Mouse (Mus musculus) intestine, embryonic 14.5 days (tissue): ENCODE data around the gene Ralgps1. TPM values are rescaled to one million over a fixed set of nuclear protein-coding genes. Genes with fewer than 3 reads are reported as not detected.
"Not testable (repeated sequence)": the region's sequence is repeated elsewhere in the genome, so short reads cannot be mapped to it uniquely, and the experiment has no call there.

Experiments
- ATAC-seq: fragments of 200-750 bp; cut with Nextera tagmentation; replicated peaks from 2 replicates; pipeline ENCODE4 v1.8.0; 2017; ENCODE audit warnings: low read depth, moderate number of reproducible peaks, moderate TSS enrichment, moderate library complexity; ENCODE audit not compliant: low FRiP score, low TSS enrichment
- DNase-seq: peaks from one replicate; pipeline ENCODE4 v3.0.0-alpha.2; 2018; ENCODE audit warnings: low spot score
- H3K27ac ChIP-seq: fragments of 300-500 bp; sonication (generic); 2 replicates; pipeline ENCODE4 v1.5.1; 2014; ENCODE audit warnings: low read depth, mild to moderate bottlenecking, control low read depth
- H3K27me3 ChIP-seq: fragments of 300-500 bp; sonication (generic); replicated peaks from 2 replicates; pipeline ENCODE4 v1.6.1; 2014; ENCODE audit warnings: low read length, control low read depth; ENCODE audit not compliant: control insufficient read depth, insufficient read depth
- H3K36me3 ChIP-seq: fragments of 300-500 bp; sonication (generic); 2 replicates; pipeline ENCODE4 v1.6.1; 2014; ENCODE audit warnings: low read length, control low read depth; ENCODE audit not compliant: control insufficient read depth, insufficient read depth
- H3K4me1 ChIP-seq: fragments of 300-500 bp; sonication (generic); replicated peaks from 2 replicates; pipeline ENCODE4 v1.6.1; 2014; ENCODE audit warnings: low read length, control low read depth, mixed read lengths; ENCODE audit not compliant: control insufficient read depth, insufficient read depth
- H3K4me2 ChIP-seq: fragments of 300-500 bp; sonication (generic); 2 replicates; pipeline ENCODE4 v1.6.1; 2014; ENCODE audit warnings: low read length
- H3K4me3 ChIP-seq: fragments of 300-500 bp; sonication (generic); 2 replicates; pipeline ENCODE4 v1.5.1; 2014; ENCODE audit warnings: low read depth, low read length, control low read depth, mixed read lengths
- H3K9ac ChIP-seq: fragments of 300-500 bp; sonication (generic); 2 replicates; pipeline ENCODE4 v1.6.1; 2014; ENCODE audit warnings: mild to moderate bottlenecking, low read length
- H3K9me3 ChIP-seq: fragments of 300-500 bp; sonication (generic); 2 replicates; pipeline ENCODE4 v1.6.1; 2016; ENCODE audit warnings: low read length, control low read depth; ENCODE audit not compliant: control insufficient read depth
- WGBS: fragments of 180-500 bp; shearing (Covaris S2); extraction: QIAGEN DNeasy Blood & Tissue Kit; methylation state at CpG from one replicate; pipeline ENCODE4 v1.1.7; 2014; 5-methylcytosine and 5-hydroxymethylcytosine counted together
- polyA plus RNA-seq: library from polyadenylated mRNA; unstranded; fragments of >200 nt; fragmentation: Nextera tagmentation; extraction: Ambion mirVana; gene quantifications from 2 replicates; pipeline ENCODE4 v1.2.1, GENCODE M21; 2014

The Ralgps1 gene
- polyA plus RNA-seq, 1 experiment from 2014 or later = 7.3 TPM

DNA sequence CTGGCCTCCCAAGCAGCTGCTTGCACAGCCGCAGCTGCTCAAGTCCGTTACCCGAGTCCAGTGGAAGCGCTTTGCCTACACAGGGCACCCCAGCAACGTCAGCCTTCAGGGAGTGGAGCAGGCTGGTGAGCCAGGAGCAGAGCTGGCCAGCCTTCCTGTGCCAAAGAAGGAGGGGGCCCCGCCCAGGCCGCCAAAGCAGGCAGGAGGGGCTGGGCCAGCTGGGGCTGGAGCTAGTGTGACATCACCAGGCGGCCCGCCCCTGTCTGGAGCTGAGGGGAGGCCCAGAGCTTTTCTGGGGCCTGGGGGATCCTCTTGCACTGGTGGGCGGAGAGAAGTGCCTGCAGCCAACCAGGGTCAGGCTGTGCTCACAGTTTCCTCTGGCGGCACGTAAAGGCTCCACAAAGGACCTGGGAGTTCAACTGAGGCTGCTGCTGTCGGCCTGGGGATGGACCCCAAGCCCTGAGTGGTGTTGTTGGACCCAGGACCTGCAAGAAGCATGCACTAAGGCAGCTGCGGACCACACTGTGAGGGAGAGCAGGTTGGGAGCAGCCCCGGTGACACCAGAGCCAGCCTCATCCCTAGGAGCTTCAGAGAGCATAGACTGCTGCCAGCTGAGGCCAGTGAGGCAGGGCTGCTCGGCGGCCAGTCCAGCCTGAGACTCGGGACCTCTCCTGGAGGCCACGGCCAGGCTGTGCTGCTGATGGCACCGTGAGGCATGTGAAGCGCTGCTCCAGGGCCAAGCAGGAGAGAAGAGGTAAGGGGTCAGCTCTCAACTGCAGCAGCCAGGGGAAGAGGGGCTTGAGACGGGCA, 155.4 kb downstream of the Ralgps1 start, which contains the start of gene Angptl2:
TSS of gene Angptl2 (plus strand) at position 370 of the 810 bp plus-strand sequence.
- ATAC-seq (peak; percentile 93), DNase-seq (peak; percentile 91)
- H3K4me3 ChIP-seq = peak within 1 kb of the TSS; percentile 51
- no peaks in the 10 kb centered on the region for H3K27me3 ChIP-seq
- H3K9ac ChIP-seq = peak within 1 kb of the TSS; percentile 53
- 2% methylated on average over 22 of the region's 22 CpGs for WGBS
- H3K4me1 ChIP-seq = peaks cover 34% of the 10 kb centered on the region
- H3K9me3 ChIP-seq = no peaks in the 10 kb centered on the region
- H3K27ac ChIP-seq = peak within 1 kb of the TSS; percentile 80
- H3K36me3 ChIP-seq = no peaks in the 10 kb centered on the region
- H3K4me2 ChIP-seq = peak within 1 kb of the TSS; percentile 62

DNA sequence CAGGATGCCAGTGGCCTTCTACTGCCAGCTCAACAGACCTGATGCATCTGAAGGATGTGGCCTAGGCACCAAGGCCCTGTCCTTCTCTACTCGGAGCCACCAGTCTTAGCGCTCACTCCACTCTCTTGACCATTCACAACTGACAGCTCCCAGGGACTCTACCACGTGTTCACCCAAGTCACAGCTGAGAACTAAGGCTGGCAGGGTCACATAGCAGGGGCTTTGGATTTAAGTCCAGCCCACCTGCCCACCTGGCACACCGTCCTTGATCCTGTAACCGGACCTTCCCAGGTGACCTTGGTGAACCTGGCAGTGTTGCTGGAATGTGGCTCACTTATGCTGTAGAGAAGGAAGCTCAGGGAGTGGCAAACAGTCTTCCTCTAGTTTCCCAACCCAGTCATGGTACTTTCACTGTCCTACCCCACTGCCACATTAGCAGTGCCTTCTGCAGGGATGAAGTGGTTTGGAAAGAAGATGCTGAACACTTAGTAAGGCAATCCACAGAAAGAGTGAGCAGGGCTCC, 156.0 kb downstream of the Ralgps1 start:
- Histone ChIP-seq H3K9ac (0 out of 2 replicates have a peak overlapping the region, but pooled peaks have one; percentile 53), H3K36me3 (no peaks in the 10 kb centered on the region), H3K4me3 (peak overlapping the region; percentile 51; the same call in 1 of the 2 replicates), H3K9me3 (no peaks in the 10 kb centered on the region), H3K4me2 (peak overlapping the region; percentile 62), H3K4me1 (peaks cover 31% of the 10 kb centered on the region), H3K27me3 (no peaks in the 10 kb centered on the region), H3K27ac (peak overlapping the region; percentile 80; the same call in 1 of the 2 replicates)
- 65% methylated on average over 5 of the region's 5 CpGs for WGBS
- ATAC-seq = peak; percentile 4; the same call in 1 of the 2 replicates
- DNase-seq = no peak

DNA sequence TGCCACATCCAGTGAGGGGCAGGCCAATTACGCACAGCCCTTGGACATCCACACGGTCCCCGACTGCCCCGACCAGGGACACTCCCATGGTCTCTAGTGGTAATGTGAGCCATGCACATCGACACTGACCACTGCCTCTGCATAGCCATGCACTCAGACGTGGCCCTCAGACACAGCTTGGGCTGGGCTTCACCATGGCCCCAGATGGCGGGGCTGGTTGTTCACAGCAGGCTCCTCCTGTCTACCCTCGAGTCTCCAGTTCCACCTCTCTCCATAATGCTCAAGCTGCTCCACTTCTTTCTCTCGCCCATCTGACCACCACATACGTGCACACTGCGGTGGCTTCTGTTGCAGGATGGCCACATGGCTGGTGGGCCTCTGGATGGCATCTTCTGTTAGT, 160.0 kb downstream of the Ralgps1 start:
- WGBS = 81% methylated on average over 11 of the region's 11 CpGs
- peaks cover 14% of the 10 kb centered on the region for H3K4me1 ChIP-seq
- not testable (repeated sequence) for H3K27me3 ChIP-seq, H3K4me3 ChIP-seq, H3K9me3 ChIP-seq, H3K4me2 ChIP-seq, H3K36me3 ChIP-seq, H3K27ac ChIP-seq, ATAC-seq, H3K9ac ChIP-seq, DNase-seq

DNA sequence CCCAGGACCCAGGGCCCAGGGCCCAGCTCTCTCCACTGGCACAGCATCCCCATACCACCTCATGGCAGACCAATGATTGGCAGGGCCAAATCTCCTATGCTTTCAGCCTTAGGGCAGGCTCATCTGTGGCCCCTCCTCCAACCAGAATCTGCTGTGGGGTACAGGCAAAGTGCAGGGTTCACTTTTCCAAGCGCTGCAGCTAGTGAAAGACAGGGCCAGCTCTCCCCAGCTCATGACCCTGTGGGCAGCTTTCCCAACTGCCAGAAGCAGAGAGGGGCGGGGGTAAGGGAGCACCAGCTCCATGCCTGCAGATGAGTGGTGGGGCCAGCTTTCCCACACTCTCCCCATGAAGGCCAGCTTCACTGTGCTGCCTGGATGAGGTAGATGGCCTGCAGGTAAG, 160.4 kb downstream of the Ralgps1 start:
- no peaks in the 10 kb centered on the region for H3K36me3 ChIP-seq
- ATAC-seq (no peak), DNase-seq (no peak)
- H3K27ac ChIP-seq = no peak overlapping the region
- peaks cover 18% of the 10 kb centered on the region for H3K4me1 ChIP-seq
- H3K9me3 ChIP-seq = no peaks in the 10 kb centered on the region
- no peak overlapping the region for H3K4me3 ChIP-seq
- WGBS = 69% methylated on average over 2 of the region's 2 CpGs
- H3K27me3 ChIP-seq = no peaks in the 10 kb centered on the region
- H3K9ac ChIP-seq = no peak overlapping the region
- H3K4me2 ChIP-seq = no peak overlapping the region

DNA sequence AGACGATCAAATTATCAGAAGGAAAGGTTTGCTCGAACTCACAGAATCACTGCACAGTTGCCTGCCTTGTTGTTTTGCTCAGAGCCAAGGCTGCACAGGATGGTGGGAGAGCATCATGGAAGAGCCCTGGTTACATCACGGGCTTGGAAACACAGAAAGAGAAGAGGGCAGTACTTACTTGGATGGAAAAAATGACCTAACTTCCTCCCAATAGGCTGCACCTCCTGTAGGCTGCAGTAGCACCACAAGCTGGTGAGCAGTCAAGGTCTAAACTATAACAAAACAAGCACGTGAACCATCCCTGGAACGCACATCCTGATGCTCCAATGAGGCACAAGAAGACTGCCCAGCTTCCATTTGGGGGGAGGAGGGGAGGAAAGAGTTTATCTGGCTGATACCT, 163.2 kb downstream of the Ralgps1 start:
- no peaks in the 10 kb centered on the region for H3K27me3 ChIP-seq
- no peak overlapping the region for H3K4me2 ChIP-seq
- DNase-seq = no peak
- H3K9me3 ChIP-seq = no peaks in the 10 kb centered on the region
- H3K4me1 ChIP-seq = peaks cover 22% of the 10 kb centered on the region
- no peak overlapping the region for H3K4me3 ChIP-seq
- no peaks in the 10 kb centered on the region for H3K36me3 ChIP-seq
- H3K27ac ChIP-seq = no peak overlapping the region
- WGBS = 82% methylated on average over 5 of the region's 5 CpGs
- no peak for ATAC-seq
- no peak overlapping the region for H3K9ac ChIP-seq

DNA sequence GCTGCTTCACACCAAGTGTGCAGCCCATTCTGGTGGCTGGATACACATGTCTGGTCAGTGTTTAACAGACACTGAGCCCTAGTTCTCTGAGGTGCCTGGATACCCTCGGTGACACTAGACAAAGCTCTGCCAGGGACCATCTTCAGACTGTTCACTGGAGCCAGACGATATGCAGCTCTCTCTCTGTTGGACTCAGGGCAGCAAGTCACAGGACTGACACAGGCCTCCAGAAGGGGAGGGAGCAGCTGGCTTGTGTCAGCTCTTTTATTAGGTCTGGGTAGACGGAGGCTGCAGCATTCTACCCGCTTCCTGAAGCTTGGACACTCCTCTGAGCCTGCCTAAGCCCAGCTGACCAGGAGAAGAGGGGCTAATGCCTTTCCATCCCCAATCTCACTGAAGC, 164.2 kb downstream of the Ralgps1 start:
- no peak overlapping the region for H3K4me2 ChIP-seq
- no peak for ATAC-seq
- no peak for DNase-seq
- no peak overlapping the region for H3K4me3 ChIP-seq
- no peaks in the 10 kb centered on the region for H3K27me3 ChIP-seq
- no peaks in the 10 kb centered on the region for H3K36me3 ChIP-seq
- no peak overlapping the region for H3K9ac ChIP-seq
- peak overlapping the region; percentile 18; the same call in 1 of the 2 replicates for H3K27ac ChIP-seq
- 19% methylated on average over 4 of the region's 4 CpGs for WGBS
- no peaks in the 10 kb centered on the region for H3K9me3 ChIP-seq
- H3K4me1 ChIP-seq = peaks cover 22% of the 10 kb centered on the region

DNA sequence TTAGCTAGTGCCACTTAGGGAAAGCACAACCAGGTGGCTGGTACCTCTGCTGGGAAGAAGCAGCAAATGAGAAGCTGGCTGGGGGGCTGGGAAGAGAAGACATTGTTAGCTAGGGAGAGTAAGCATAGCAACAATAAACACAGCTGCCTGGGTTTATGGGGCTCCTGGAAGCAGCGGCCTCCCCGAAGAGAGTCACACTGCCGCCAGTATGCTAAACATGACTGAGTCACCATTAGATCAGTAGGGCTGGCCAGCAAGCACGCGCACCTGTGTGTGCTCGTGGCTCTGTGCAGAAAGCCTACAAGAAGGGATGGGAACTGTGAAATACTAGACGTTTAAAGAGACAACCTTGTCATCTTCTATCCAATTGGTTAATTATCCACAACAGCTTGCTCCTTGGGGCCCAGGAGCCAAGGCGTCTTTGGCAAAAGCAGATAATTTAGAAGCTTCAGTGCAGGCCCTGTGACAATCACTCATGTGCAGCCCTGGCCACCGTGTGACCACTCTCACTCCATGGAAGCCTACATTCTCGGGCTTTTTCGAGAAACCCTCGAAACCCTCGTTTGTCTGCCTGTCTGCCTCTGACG, 165.3 kb downstream of the Ralgps1 start:
- DNase-seq (peak; percentile 68), ATAC-seq (no peak)
- Histone ChIP-seq H3K9ac (no peak overlapping the region), H3K4me1 (peaks cover 22% of the 10 kb centered on the region), H3K9me3 (no peaks in the 10 kb centered on the region), H3K4me2 (no peak overlapping the region), H3K27me3 (no peaks in the 10 kb centered on the region), H3K4me3 (no peak overlapping the region), H3K27ac (no peak overlapping the region; the same call in 1 of the 2 replicates), H3K36me3 (no peaks in the 10 kb centered on the region)
- WGBS = 28% methylated on average over 14 of the region's 14 CpGs

DNA sequence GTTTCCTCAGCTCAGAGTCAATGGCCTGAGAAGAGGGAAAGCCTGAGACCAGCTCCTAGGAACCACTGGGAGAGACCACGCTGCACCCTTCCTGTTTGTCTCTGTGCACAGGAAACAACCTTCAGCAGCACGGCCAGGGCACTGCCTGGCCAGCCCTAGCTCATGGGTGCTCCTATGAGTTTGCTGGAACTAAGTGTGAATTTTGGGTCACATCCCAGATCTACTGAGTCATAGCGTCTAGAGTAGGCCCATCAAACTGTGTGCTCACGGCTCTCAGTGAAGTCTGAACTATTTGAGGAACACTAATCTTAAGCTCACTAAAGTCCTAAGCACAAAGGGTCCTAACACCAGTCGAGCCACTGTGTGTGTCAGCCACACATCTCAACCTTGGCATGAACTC, 166.3 kb downstream of the Ralgps1 start:
- H3K4me2 ChIP-seq = no peak overlapping the region
- H3K9ac ChIP-seq = no peak overlapping the region
- peaks cover 28% of the 10 kb centered on the region for H3K4me1 ChIP-seq
- DNase-seq (no peak), ATAC-seq (no peak)
- H3K36me3 ChIP-seq = no peaks in the 10 kb centered on the region
- H3K4me3 ChIP-seq = no peak overlapping the region
- H3K27me3 ChIP-seq = no peaks in the 10 kb centered on the region
- no peaks in the 10 kb centered on the region for H3K9me3 ChIP-seq
- H3K27ac ChIP-seq = no peak overlapping the region
- 84% methylated on average over 5 of the region's 5 CpGs for WGBS
